Mouse (Mus musculus): ENCODE measurements at regions not wholly inside any gene's neighbourhood (a gene's known extent, or its start where the extent isn't known, plus 50 kb on each side); places are given as distances from the start of the nearest gene placed in this dataset.

GRCm38 (mm10) chr17:50370484-50370883 is 77.0 kb upstream of the Dazl start:
- TF ChIP-seq CTCF (IDR thresholded peaks at IDR 0.05; ENCODE audit: extremely low read depth, insufficient read depth, low read length): no peak
- TF ChIP-seq POLR2A (IDR thresholded peaks at IDR 0.05; ENCODE audit: extremely low read depth, insufficient read depth, low read length): no peak
